In the genomic region with DNA sequence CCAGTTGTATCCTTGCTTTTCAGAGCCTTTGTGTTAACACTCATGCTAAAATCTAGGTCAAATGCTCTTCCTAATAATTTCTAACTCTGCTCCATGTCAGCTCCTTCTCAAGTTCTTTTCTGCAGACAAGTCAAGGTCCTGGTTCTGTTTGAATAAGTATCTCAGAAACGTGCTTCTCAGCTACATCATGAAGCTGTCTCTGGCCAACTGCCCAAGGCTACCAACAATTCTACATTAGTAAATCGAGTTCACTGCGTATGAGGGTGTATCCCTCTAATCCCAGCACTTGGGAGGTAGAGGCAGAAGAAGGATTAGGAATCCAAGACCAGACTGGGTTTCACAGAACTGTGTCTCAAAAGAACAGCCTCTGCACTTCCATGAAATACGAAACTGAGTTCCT, we compare ENCODE assay signal across 13 mouse cellular contexts.
"Had no signal": no experiment of that assay in that cellular context is flagged by ENCODE, and none has a peak within 500 bp of the region (broad histone marks: within the 10 kb centered on the region; RNA-seq: fewer than 3 reads in every experiment).

No protein-coding gene starts in this region.

- DNase-seq: gastrocnemius, postnatal 10 days; gastrocnemius, postnatal 25 days; heart, adult 18-20 months; heart, postnatal 10 days; heart, postnatal 4 days; kidney, adult 18-20 months; kidney, adult 8-10 months; kidney, postnatal 10 days; kidney, postnatal 25 days; kidney, postnatal 4 days; liver; liver, embryonic 13.5 days; liver, postnatal 0 days had no signal
